Mouse (Mus musculus): Measurements from ENCODE around the gene Kif5c.
A peak's percentile ranks its signal among the peaks of the same experiment; 100 is the strongest.

Gene Kif5c

DNA sequence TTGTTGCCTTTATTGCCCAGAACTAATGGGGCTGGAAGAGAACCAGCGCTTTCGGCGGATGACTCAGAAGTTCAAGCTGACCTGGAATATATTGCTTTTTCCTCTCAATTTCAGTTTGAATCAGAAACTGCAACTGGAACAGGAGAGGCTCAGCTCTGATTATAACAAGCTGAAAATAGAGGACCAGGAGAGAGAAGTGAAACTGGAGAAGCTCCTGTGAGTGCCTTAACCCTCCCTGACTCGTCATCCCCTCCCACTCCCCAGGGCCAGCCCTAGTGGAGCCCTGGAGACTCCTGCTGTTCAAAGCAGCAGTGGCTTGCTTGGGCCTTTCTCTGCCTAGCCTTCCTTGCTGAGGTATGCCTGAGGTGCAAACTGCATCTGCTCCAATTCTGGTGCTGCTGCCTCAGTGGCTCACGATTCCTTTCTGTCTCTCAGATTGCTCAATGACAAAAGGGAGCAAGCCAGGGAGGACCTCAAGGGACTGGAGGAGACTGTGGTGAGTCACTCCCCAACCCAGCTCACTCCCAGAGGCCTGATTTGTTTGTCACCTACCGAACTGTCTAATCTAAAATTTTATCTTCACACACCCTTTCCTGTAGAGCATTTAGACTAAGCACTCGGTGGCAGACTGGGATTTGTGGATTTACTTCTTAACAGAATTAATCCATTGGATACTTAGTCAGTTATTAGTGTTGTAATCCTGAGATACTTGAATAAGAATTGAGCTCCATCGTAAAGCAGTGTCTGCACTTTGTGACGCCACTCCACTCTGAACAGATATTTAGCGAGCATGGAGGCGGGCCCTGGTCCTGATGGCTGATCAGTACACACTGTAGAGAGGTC is 125.4 kb downstream of the Kif5c start:
- no peak for DNase-seq (ENCODE audit: low spot score in 2 of 2)

DNA sequence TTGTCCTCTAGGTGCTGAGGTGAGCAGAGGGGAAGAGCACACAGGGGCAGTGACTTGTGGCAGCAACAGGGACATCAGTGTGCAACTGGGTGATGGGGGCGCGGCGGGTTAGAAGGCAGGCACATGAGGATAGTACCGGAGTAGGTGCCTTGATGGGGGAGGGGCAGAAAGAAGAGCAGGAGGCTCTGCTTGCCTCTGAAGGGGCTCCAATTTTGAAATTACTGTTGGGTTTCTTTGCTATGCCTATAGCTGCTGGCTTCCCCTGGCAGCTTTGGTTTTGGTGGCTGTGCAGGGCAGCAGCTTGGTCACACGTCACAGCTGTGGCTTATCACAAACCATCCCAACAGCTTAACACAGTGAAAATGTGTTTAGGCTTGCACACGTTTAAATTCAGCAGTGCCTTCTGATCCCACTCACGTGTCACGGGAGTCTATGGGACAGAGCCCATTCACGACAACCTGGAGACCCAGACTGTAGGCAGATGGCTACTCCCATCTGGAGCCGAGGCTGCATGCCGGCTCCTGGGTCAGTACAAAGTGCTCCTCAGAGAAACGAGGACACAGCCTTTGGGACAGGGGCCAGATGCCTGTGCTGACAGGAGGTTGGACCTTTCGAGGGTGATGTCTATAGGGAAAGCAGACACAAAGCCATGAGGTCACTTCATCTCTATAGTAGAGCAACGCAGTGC is 126.1 kb downstream of the Kif5c start:
- DNase-seq (ENCODE audit: low spot score in 2 of 2): no peak

DNA sequence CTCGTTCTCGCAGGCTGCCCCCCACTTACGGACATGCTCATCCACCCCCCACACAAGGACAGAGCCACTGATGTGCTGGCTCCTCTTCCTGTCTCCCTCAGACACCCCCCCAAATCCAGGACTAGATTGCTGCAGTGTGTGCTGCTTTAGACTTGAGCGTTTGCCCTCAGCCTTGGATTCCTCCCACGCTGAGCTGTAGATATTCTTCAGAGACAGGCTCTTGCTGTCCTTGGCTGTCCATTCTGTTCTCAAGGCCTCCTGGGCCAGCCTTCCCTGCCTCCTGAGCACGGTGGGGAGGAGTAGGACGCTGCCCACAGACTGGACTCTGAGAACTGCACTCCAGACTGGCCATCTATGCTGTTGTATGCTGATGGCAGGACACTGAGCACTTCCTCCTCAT is 127.8 kb downstream of the Kif5c start:
- no peak for DNase-seq (ENCODE audit: low spot score in 2 of 2)

DNA sequence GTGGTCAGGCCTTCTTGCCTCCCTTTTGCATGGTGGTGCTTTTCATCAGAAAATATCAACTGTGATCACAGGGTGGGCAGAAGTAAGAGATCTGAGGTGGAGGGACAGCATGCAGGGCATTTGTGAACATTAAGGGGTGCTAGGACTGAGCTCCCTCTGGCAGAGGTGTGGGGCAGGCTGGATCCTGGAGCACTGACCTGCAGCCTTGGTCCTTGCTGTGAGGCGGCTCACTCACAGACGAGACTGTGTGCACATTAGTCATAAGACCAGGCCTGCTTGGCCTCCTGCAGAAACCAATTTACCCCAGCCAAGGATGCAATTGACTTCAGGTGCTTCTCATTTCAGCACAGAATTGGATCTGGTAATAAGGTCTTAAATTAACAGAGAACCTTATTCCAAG is 128.6 kb downstream of the Kif5c start:
- no peak for DNase-seq (ENCODE audit: low spot score in 2 of 2)

DNA sequence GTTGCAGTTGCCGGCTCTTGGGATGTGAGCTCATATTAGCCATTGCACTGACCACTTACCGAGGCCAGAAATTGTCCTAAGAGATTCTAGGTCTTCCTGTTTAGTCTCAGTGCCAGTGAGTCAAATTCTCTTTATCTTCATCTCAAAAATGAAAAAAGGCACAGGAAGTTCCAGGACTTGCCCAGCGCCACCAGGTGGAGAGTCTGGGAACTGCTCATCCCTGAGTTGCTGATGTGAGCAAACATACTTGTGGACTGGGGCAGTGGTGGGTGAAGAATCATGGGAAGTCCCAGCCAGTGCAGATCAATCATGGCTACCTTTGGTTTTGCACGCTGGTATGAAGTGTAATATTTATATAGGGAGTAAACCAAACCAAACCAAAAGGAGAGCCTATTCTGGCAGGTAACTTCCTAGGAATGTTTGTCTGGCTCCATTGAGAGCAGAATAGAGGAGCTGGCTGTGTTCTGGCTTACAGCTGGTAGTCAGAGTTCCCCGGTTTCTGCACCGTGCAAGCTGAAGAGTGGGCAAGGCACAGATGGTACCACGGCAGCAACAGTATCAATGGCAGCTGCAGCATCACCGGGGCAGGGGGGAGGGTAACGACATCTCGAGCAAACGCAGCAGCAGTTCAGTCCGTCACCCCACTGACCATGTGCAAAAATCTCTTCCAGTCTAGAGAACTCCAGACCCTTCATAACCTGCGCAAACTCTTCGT is 129.7 kb downstream of the Kif5c start:
- DNase-seq (ENCODE audit: low spot score in 2 of 2): peak; percentile 71 to 82

DNA sequence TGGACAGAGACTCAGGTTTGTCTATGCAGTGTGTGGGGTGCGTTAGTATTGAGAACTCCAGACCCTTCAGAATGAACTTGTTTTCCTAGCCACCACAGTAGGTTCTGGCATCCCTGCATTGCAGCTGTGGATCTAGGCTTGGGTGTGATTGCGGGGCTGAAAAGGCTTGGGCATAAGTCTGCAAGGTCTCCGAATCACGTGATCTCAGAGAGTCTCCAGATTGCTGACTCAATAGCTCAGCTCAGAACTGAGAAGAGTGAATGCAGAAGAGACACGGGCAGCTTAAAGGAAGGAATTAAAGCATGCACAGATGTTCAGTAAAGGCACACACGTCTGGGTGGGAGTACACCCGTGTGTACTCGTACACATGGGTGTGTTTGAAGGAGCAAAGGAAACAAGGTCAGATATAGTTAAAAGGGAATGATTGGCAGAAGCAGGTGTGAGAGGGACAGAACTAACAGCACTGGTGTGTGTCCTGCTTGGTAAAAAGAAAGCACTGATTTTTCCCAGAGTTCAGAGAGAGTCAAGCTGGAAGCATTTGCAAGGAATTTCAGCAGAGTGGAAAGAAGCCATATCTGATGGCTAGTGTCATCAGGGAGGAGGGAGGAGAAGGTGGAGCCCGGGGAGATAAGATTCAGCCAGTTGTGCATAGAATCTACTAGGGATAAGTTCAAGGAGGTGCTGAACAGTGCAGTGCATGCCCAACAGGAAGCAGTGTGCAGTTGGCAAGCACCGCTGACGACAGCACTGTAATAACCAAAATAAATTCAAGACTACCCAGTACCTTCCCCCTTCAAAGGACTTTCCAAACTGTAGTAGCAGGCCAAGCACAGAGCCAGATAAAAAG is 130.9 kb downstream of the Kif5c start:
- DNase-seq (ENCODE audit: low spot score in 2 of 2): no peak

DNA sequence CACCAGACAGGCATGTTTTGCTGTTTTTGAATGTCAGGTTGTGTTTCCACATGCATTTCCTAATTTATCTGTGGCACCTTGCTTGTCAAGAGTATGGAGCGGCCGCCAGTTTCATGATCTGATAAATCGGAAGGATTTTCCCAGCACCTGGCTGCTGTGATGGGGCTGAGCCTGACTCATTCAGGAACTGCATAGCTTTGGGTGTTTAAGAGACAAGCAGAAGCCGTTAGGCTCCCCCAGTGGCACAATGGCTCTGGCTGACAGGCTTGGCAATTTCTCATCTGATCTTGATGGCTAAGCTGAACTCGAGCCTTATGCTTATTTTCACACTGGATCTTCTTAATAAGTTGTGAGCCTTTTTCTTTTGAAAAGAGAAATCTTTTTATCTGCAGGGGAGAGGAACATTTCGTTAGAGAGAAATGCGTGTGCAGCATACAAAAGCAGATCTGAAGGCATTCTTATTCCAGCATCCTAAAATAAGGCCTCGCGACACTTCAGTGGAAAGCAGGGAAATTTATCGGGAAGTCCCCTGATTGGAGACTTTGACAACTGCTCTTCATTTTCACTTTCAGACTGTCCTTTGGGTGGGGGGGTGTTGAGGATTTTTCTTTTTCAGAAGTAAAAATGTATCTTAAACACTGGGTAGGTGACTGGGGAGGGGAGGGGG is 132.6 kb downstream of the Kif5c start:
- DNase-seq (ENCODE audit: low spot score in 2 of 2): peak in 1 of 2 experiments; percentile 57

DNA sequence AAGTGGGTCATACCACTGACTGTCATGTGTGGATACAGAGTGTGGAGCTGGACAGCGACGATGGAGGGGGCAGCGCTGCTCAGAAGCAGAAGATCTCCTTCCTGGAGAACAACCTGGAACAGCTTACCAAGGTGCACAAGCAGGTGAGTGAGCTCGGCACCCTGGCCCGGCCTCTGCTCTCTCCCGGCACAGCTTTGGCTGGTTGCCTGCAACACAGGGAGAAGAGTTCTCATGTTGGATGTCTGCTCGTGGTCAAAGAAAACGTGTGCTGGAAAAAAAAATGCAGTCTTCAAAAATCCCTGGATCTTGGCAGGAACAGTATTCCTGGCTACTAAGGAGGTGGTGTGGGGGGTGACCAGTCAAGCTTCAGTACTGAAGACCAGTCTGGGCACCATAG is 133.1 kb downstream of the Kif5c start:
- DNase-seq (ENCODE audit: low spot score in 2 of 2): no peak

DNA sequence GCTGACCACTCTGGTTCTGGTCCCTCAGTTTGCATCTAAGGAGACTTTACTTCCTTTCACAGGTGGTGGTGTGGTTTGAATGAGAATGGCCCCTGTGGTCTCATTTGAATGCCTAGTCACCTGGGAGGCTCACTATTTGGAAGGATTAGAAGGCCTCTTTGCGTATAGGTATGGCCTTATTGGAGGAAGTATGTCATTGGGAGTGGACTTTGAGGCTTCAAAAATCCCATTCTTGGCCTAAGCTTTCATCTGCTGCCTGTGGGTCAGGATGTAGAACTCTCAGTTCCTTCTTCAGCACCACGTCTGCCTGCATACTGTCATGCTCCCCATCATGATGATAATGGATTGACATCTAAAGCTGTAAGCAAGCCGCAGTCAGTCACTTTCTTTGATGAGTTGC is 134.0 kb downstream of the Kif5c start:
- DNase-seq (ENCODE audit: low spot score in 2 of 2): no peak

DNA sequence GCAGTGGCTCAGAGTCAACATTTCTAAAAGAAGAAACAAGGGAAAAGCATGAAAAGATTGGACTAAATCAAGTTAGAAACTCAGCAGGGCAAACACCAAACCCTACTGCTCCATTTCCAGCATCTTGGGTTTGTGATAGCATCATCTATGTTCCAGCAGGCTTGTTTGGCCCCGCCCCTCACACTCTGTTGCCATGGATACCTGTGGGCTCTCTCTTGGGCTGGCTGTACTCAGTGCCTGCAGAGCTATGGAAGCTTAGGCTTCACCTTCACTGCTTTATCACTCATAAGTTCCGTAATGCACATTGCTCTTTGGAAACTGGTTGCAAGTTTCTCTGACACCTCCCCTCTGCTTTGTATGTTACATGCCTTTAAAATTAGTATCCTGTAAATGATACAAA is 136.0 kb downstream of the Kif5c start:
- peak in 1 of 2 experiments; percentile 74 for DNase-seq (ENCODE audit: low spot score in 2 of 2)

DNA sequence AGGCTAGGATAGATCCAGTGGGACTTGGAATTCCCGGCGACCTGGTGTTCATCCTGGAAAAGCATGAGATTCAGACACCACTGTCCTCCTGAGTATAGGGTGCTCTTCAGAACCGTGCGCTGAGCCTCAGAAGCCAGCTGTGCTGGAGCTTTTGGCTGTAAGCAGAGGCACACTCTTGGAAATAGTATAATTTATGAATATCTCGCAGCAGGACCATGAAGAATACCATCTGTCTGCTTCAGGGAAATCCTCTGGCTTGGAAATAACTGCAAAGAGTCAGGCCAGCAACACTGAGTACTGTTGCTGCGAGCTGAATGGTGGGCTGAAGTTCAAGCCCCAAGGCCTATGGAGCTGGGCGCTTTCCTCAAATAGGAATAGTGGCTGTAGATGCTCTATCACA is 138.5 kb downstream of the Kif5c start:
- DNase-seq (ENCODE audit: low spot score in 2 of 2): no peak

DNA sequence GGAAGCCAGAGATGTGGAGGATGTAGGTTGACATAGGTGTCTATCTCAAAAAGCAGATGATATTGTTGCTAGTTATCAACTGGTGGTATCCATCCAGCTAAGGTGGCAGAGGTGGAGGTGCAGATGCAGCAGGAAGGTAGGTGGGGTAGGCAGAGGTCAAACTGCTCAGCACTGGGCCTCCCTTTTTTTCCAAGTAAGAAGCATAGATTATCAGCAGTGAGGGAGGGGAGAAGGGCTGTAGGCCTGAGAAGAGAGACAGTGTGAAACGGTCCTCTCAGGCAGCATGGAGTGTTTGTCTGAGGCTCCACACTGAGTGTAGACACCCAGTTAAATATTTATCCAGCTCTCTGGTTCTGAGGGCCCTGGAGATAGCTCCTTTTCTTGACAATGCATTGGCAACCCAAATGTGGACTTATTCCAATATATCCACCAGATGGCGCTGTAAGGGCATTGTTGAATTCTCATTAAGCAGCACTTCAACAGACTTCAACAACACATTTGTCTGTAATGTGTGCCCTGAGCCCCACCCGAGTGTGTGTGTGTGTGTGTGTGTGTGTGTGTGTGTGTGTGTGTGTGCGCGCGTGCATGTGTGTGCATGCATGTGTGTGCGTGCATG is 145.3 kb downstream of the Kif5c start:
- peak in 1 of 2 experiments; percentile 69 for DNase-seq (ENCODE audit: low spot score in 2 of 2)

DNA sequence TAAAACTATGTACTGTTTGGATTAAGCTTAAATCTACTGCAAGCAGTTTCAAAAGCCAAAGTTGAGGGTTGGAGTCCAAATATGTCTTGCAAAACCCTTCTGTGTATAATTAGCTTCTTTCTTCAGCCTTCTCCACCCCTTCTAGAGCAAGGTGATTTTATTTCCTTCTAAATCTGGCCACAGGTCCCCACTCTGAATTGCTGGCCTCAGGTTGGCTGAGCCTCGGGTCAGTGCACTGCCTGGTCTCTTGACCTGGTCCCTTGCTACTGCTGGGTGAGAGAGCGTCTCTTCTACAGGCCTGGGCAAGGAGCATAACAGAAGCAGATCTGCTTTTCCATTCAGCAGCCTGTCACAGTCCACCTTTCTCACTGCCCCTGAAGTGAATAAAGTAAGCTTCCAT is 149.8 kb downstream of the Kif5c start:
- no peak for DNase-seq (ENCODE audit: low spot score in 2 of 2)

DNA sequence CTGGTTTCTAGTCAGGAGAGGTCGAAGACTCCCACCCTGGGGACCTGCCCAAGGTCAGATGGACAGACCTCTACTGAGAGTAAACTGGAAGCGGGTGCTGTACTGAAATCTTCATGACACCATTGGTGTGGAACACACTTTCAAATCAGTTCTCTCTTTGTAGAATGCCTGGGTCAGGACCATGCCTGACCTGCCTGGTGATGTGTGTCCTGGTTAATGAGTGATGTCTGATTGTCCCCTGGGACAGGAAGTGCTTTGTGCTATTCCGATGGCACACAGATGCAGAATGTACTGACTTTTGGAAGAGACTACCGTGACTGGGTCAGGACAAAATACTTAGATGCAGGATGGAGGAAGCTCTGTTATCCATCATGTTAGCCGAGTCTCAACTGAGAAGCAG is 151.3 kb downstream of the Kif5c start:
- DNase-seq (ENCODE audit: low spot score in 2 of 2): no peak

DNA sequence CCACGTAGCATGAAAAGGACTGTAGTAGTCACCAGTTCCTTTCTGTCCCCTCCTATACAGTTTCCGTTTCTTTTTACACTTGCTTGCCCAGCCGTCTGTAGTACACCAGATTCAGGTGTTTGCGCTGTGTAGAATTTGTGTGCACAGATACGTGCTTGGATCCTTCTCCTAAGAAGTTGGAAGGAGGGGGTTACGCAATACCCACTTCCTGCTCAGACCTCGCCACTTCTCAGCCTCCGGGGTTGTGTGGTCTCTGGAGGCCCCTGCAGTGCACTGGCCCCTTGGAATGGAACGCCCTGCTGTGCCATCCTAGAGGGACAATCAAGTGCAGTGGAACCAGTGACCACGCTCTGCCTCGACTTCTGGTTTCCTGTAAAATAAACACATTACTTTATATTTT is 152.1 kb downstream of the Kif5c start:
- DNase-seq (ENCODE audit: low spot score in 2 of 2): no peak

DNA sequence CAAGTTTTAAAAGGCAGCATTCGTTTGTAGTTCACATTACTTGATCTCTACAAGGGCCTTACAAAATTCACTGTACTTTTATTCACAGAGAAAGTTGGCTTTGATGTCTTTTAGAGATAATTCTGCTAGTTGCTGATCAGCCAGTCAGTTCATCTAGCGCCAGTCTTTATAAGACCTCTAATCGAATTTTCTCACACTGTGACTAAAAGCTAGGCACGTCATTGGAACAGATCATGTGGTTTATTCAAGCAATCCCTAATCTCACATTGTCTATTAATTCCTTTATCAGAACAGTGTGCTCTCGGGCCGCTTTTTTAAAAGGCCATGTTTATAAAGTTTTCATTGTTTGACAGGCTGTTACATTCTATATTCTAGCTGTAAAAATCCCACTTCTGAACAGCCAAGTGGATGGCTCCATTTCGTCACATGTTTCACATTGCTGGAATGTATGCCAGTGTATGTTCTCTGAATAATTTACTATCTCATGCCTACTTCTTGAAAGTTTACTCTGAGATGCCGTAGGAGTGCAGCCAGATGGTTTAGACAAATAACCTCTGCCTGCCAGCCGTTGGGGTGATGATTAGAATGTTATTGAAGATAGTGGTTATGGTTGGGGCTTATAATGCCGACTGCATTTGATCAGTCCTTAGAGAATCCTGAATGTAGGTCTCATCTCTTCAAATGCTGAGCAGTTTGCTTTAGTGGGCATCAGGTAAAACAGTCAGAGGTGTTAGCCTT is 154.3 kb downstream of the Kif5c start:
- no peak for DNase-seq (ENCODE audit: low spot score in 2 of 2)

DNA sequence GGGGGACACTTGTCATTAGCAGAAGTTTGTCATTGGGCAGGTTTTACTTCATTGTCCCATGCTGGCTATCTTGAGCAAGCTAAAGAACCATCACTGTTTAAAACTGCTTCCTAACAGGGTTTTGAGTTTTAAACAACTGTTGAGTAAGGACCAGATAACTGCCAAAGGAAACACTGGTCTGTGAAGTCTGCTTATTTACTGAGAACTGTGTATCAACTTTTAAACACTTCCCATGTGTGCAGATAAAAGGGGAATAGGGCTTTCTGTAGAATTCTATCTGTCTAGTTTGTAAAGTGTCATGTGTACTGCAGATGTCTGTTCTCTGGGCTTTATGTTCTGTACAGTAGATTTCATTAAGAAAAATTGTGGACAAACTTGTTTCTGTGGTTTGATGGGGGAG is 155.1 kb downstream of the Kif5c start:
- no peak for DNase-seq (ENCODE audit: low spot score in 2 of 2)

DNA sequence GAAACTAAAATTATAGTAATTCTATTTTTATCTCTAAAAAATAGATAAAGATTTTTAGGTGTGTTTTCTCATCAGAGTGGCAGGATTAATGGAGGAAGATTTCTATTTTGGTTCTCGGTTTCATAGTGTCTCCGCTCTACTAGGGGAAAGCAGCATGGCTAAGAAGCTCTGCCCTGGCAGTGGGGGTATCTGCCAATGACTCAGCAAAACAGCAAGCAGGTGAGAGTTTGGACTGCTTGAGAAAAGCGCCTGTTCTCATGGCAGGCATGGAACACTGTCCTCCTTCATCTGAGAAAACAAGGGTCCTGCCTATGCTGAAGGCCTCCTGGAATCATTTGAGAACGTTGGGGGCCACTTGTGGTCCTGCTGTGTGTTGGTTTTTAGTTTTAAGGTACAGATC is 156.1 kb downstream of the Kif5c start:
- no peak for DNase-seq (ENCODE audit: low spot score in 2 of 2)

DNA sequence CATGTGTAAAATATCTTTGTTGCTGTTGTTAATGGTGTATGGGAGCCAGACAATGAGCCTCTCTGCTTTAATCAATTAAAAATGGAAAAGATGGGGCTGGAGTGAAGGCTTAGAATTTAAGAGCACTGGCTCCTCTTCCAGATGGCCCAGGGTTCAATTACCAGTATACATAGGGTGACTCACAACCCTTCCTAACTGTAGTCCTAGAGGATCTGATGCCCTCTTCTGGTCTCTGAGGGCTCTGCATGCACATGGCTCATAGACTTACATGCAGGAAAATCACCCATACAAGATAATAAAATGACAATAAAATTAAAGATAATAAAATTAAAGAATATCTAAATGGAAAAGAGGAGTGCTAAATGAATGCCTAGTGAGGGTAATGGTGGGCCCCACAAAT is 156.6 kb downstream of the Kif5c start:
- DNase-seq (ENCODE audit: low spot score in 2 of 2): no peak

DNA sequence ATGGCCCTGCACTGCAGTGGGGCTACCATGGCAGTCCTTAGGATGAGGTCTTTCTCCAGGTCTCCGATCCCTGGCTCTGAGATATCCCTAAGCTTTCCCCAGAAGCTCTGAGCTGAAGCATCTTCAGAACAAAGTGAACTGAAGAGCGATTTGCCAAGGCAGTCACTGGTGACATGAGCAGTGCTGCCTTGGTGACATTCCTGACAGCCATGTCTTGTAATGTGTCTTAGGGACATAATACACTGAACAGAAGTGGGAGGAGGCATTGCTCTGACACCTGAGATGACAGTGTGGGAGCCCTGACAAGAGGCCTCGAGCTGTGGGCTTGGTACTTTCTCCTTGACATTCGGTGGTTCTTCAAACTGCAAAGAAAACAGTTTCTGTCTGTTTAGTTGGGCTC is 157.3 kb downstream of the Kif5c start:
- DNase-seq (ENCODE audit: low spot score in 2 of 2): no peak

All from right cerebral cortex, adult 2 months (tissue).